Mouse (Mus musculus): ENCODE results near the gene Stmn1. TPM values are rescaled to one million over a fixed set of nuclear protein-coding genes. Genes with fewer than 3 reads are reported as not detected.
A peak's percentile ranks its signal among the peaks of the same experiment; 100 is the strongest.
"Not testable (repeated sequence)": the region's sequence is repeated elsewhere in the genome, so short reads cannot be mapped to it uniquely, and the experiment has no call there.

Stmn1 gene
- polyA plus RNA-seq, 1 experiment from 2014 or later, result 5,657 TPM

- Histone ChIP-seq H3K9ac (ENCODE audit: low read depth, low read length) (no peak overlapping the region), H3K4me3 (ENCODE audit: low read length) (no peak overlapping the region), H3K27ac (ENCODE audit: low read depth, low read length) (no peak overlapping the region), H3K4me2 (ENCODE audit: low read length) (no peak overlapping the region), H3K4me1 (ENCODE audit: control insufficient read depth, insufficient read depth, low read depth, low read length) (peaks cover 4% of the 10 kb centered on the region; the same call in 1 of the 2 replicates), H3K9me3 (ENCODE audit: control insufficient read depth, low read length) (no peaks in the 10 kb centered on the region), H3K36me3 (ENCODE audit: control insufficient read depth, insufficient read depth, low read length) (no peaks in the 10 kb centered on the region), H3K27me3 (replicated peaks; ENCODE audit: control insufficient read depth, insufficient read depth, low read length) (no peaks in the 10 kb centered on the region)
- no peak for ATAC-seq
- 83% methylated on average over 11 of the region's 11 CpGs for WGBS
Observed at GRCm38 (mm10) chr4:134489986-134490665, 22.0 kb downstream of the Stmn1 start.

- no peak for ATAC-seq
Observed at GRCm38 (mm10) chr4:134491716-134492115, 23.6 kb downstream of the Stmn1 start.

GRCm38 (mm10) chr4:134494161-134494560, 26.0 kb downstream of the Stmn1 start:
- H3K4me1 ChIP-seq (ENCODE audit: control insufficient read depth, insufficient read depth, low read depth, low read length), result peaks cover 18% of the 10 kb centered on the region
- not testable (repeated sequence) for H3K4me2 ChIP-seq (ENCODE audit: low read length); H3K4me3 ChIP-seq (ENCODE audit: low read length); H3K9ac ChIP-seq (ENCODE audit: low read depth, low read length); H3K9me3 ChIP-seq (ENCODE audit: control insufficient read depth, low read length); H3K27me3 ChIP-seq (replicated peaks; ENCODE audit: control insufficient read depth, insufficient read depth, low read length); H3K27ac ChIP-seq (ENCODE audit: low read depth, low read length); ATAC-seq; H3K36me3 ChIP-seq (ENCODE audit: control insufficient read depth, insufficient read depth, low read length)
- WGBS, result 89% methylated on average over 6 of the region's 6 CpGs

More at GRCm38 (mm10) chr4:134491716-134492115, 23.6 kb downstream of the Stmn1 start:
- no peak overlapping the region for H3K4me2 ChIP-seq (ENCODE audit: low read length)
- H3K27me3 ChIP-seq (replicated peaks; ENCODE audit: control insufficient read depth, insufficient read depth, low read length), result no peaks in the 10 kb centered on the region
- no peaks in the 10 kb centered on the region for H3K9me3 ChIP-seq (ENCODE audit: control insufficient read depth, low read length)
- no peak overlapping the region for H3K9ac ChIP-seq (ENCODE audit: low read depth, low read length)
- H3K36me3 ChIP-seq (ENCODE audit: control insufficient read depth, insufficient read depth, low read length), result no peaks in the 10 kb centered on the region
- H3K27ac ChIP-seq (ENCODE audit: low read depth, low read length), result no peak overlapping the region
- 65% methylated on average over 6 of the region's 6 CpGs for WGBS
- no peak overlapping the region for H3K4me3 ChIP-seq (ENCODE audit: low read length)
- peaks cover 11% of the 10 kb centered on the region for H3K4me1 ChIP-seq (ENCODE audit: control insufficient read depth, insufficient read depth, low read depth, low read length)

GRCm38 (mm10) chr4:134494780-134495545, 26.8 kb downstream of the Stmn1 start:
- Histone ChIP-seq H3K4me2 (ENCODE audit: low read length) (no peak overlapping the region), H3K4me1 (ENCODE audit: control insufficient read depth, insufficient read depth, low read depth, low read length) (peaks cover 18% of the 10 kb centered on the region), H3K27ac (ENCODE audit: low read depth, low read length) (no peak overlapping the region), H3K4me3 (ENCODE audit: low read length) (no peak overlapping the region), H3K9me3 (ENCODE audit: control insufficient read depth, low read length) (no peaks in the 10 kb centered on the region), H3K27me3 (replicated peaks; ENCODE audit: control insufficient read depth, insufficient read depth, low read length) (no peaks in the 10 kb centered on the region), H3K36me3 (ENCODE audit: control insufficient read depth, insufficient read depth, low read length) (no peaks in the 10 kb centered on the region), H3K9ac (ENCODE audit: low read depth, low read length) (no peak overlapping the region)
- WGBS, result 66% methylated on average over 16 of the region's 16 CpGs
- no peak for ATAC-seq

GRCm38 (mm10) chr4:134495546-134495923, 27.4 kb downstream of the Stmn1 start:
- 64% methylated on average over 5 of the region's 5 CpGs for WGBS

GRCm38 (mm10) chr4:134496595-134497210, 28.6 kb downstream of the Stmn1 start, which contains the start of gene Paqr7:
TSS of gene Paqr7 (plus strand) at chr4:134496697.
- no peaks in the 10 kb centered on the region for H3K27me3 ChIP-seq (replicated peaks; ENCODE audit: control insufficient read depth, insufficient read depth, low read length)
- no peaks in the 10 kb centered on the region for H3K36me3 ChIP-seq (ENCODE audit: control insufficient read depth, insufficient read depth, low read length)
- H3K27ac ChIP-seq (ENCODE audit: low read depth, low read length), result peak within 1 kb of the TSS; percentile 81
- H3K4me3 ChIP-seq (ENCODE audit: low read length), result peak within 1 kb of the TSS; percentile 64
- H3K4me2 ChIP-seq (ENCODE audit: low read length), result peak within 1 kb of the TSS; percentile 80
- 3% methylated on average over 33 of the region's 35 CpGs for WGBS
- H3K9ac ChIP-seq (ENCODE audit: low read depth, low read length), result peak within 1 kb of the TSS; percentile 83
- peak; percentile 72 for ATAC-seq
- peaks cover 18% of the 10 kb centered on the region for H3K4me1 ChIP-seq (ENCODE audit: control insufficient read depth, insufficient read depth, low read depth, low read length)
- no peaks in the 10 kb centered on the region for H3K9me3 ChIP-seq (ENCODE audit: control insufficient read depth, low read length)

More at GRCm38 (mm10) chr4:134495546-134495923, 27.4 kb downstream of the Stmn1 start:
- ATAC-seq, result no peak
- H3K9me3 ChIP-seq (ENCODE audit: control insufficient read depth, low read length), result no peaks in the 10 kb centered on the region
- H3K4me1 ChIP-seq (ENCODE audit: control insufficient read depth, insufficient read depth, low read depth, low read length), result peaks cover 18% of the 10 kb centered on the region
- no peak overlapping the region for H3K4me3 ChIP-seq (ENCODE audit: low read length)
- H3K4me2 ChIP-seq (ENCODE audit: low read length), result no peak overlapping the region
- no peaks in the 10 kb centered on the region for H3K36me3 ChIP-seq (ENCODE audit: control insufficient read depth, insufficient read depth, low read length)
- no peak overlapping the region for H3K27ac ChIP-seq (ENCODE audit: low read depth, low read length)
- no peaks in the 10 kb centered on the region for H3K27me3 ChIP-seq (replicated peaks; ENCODE audit: control insufficient read depth, insufficient read depth, low read length)
- no peak overlapping the region for H3K9ac ChIP-seq (ENCODE audit: low read depth, low read length)

GRCm38 (mm10) chr4:134497223-134497622, 29.1 kb downstream of the Stmn1 start:
- H3K27ac ChIP-seq (ENCODE audit: low read depth, low read length), result peak overlapping the region; percentile 81
- no peaks in the 10 kb centered on the region for H3K9me3 ChIP-seq (ENCODE audit: control insufficient read depth, low read length)
- H3K36me3 ChIP-seq (ENCODE audit: control insufficient read depth, insufficient read depth, low read length), result no peaks in the 10 kb centered on the region
- H3K4me3 ChIP-seq (ENCODE audit: low read length), result peak overlapping the region; percentile 64
- H3K9ac ChIP-seq (ENCODE audit: low read depth, low read length), result peak overlapping the region; percentile 83
- 12% methylated on average over 6 of the region's 6 CpGs for WGBS
- peak overlapping the region; percentile 80 for H3K4me2 ChIP-seq (ENCODE audit: low read length)
- ATAC-seq, result peak; percentile 62
- no peaks in the 10 kb centered on the region for H3K27me3 ChIP-seq (replicated peaks; ENCODE audit: control insufficient read depth, insufficient read depth, low read length)
- peaks cover 18% of the 10 kb centered on the region for H3K4me1 ChIP-seq (ENCODE audit: control insufficient read depth, insufficient read depth, low read depth, low read length)

- Histone ChIP-seq H3K4me1 (ENCODE audit: control insufficient read depth, insufficient read depth, low read depth, low read length) (peaks cover 18% of the 10 kb centered on the region), H3K27me3 (replicated peaks; ENCODE audit: control insufficient read depth, insufficient read depth, low read length) (no peaks in the 10 kb centered on the region), H3K9me3 (ENCODE audit: control insufficient read depth, low read length) (no peaks in the 10 kb centered on the region), H3K9ac (ENCODE audit: low read depth, low read length) (peak overlapping the region; percentile 83), H3K27ac (ENCODE audit: low read depth, low read length) (peak overlapping the region; percentile 81), H3K36me3 (ENCODE audit: control insufficient read depth, insufficient read depth, low read length) (no peaks in the 10 kb centered on the region), H3K4me2 (ENCODE audit: low read length) (peak overlapping the region; percentile 80), H3K4me3 (ENCODE audit: low read length) (peak overlapping the region; percentile 64)
- ATAC-seq, result peak; percentile 65
- 54% methylated on average over 12 of the region's 12 CpGs for WGBS
Observed at GRCm38 (mm10) chr4:134497986-134498731, 30.0 kb downstream of the Stmn1 start.
